Mouse (Mus musculus) T-cell, adult 2 months (primary cell): ENCODE measurements around the gene Trim12a.
A peak's percentile ranks its signal among the peaks of the same experiment; 100 is the strongest.
"Not testable (repeated sequence)": the region's sequence is repeated elsewhere in the genome, so short reads cannot be mapped to it uniquely, and the experiment has no call there.

Experiments used
- DNase-seq: peaks from one replicate; pipeline ENCODE4 v3.0.0; 2022; ENCODE audit warnings: low spot score

Gene Trim12a

DNA sequence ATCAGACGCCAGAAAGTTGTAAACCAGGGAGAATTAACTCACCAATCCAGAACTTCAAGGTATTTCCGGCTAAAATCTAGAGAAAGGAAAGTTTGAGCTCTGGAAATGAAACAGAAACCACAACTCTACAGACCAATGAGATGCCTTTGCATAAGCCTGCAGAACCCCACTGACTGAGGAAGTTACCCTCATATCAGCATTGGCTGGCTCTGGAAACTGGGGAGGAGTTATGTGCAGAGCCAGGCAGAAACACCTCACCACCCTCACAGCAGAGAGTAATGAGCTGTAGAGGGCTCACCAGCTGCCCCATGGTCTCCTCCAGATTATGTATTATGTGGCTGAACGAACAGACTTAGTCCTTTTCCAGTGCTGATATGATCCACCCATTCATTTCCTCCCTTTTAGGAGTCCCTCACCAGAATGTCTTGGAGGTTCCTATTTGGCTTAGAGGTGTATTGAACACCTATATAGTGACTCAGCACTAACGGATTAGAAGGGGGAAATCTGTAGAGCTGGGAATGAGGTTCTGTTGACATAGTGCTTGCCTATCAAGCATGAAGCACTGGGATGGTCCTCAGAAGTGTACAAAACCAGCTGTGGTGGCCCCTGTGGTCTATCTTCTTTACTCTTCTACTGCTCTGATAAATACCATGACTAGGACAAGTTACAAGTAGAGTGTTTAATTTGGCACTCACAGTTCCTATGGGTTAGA lies at the start of gene Trim12a:
Trim12a (minus strand) TSS at position 98 of the 712 bp plus-strand sequence.
- DNase-seq: not testable (repeated sequence)

DNA sequence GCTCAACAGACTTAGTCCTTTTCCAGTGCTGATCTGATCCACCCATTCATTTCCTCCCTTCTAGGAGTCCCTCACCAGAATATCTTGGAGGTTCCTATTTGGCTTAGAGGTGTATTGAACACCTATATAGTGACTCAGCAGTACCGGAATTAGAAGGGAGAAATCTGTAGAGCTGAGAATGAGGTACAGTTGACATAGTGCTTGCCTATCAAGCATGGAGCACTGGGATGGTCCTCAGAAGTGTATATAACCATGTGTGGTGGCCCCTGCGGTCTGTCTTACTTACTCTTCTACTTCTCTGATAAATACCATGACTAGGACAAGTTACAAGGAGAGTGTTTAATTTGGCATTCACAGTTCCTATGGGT lies 38.3 kb upstream of the Trim12a start:
- no peak for DNase-seq

DNA sequence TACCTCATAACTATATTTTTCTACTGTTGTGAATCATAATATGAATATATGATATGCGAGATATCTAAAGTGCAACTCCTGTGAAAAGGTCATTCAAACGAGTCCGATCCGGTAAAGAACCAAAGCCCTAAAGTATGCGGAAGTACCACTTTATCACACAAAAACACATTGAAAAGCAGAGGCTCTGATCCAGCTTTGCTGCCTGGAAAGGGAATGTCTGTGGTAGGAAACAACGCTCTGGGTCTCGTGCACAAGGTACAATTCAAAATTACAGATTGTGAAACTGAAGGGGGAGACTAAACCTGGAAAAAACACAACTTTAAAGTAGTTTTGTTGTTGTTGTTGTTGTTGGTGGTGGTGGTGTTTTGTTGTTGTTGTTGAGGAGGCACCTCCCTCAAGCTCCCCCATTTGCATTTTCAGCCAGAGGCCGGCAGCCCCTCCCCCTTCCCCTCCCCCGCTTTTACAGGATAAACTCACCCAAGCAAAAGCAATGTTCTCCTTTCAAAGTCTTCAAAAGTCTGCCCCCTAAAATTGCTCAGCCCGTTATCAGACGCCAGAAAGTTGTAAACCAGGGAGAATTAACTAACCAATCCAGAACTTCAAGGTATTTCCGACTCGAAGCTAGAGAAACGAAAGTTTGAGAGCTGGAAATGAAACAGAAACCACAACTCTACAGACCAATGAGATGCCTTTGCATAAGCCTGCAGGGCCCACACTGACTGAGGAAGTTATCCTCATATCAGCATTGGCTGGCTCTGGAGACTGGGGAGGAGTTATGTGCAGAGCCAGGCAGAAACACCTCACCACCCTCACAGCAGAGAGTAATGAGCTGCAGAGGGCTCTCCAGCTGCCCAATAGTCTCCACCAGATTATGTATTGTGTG lies 37.7 kb upstream of the Trim12a start, which contains the start of gene Trim12c:
Trim12c (minus strand) TSS at position 646 of the 883 bp plus-strand sequence.
- DNase-seq: peak; percentile 88

- DNase-seq: not testable (repeated sequence)
These were observed 32.8 kb upstream of the Trim12a start for GRCm38 (mm10) chr7:104348043-104348442.

GRCm38 (mm10) chr7:104340744-104341143 lies 25.5 kb upstream of the Trim12a start:
- not testable (repeated sequence) for DNase-seq

DNA sequence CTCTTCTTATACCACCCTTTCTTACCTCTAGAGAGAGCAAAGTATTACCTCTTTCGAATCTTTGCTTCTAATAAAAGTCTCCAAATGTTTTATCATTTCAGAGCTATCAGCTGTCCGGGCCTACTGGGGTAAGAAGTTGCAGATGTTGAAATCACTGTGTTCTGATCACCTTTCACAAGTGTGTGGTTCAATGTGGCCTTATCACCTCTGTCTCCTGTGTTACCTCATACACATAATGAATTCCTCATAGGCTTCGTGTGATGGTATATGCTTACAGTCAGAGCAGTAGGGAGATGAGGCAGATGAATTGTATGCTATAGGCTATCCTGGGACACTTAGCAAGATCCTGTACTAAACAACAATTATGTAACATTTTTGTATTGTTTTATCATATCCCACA lies 20.3 kb upstream of the Trim12a start:
- DNase-seq: not testable (repeated sequence)

DNA sequence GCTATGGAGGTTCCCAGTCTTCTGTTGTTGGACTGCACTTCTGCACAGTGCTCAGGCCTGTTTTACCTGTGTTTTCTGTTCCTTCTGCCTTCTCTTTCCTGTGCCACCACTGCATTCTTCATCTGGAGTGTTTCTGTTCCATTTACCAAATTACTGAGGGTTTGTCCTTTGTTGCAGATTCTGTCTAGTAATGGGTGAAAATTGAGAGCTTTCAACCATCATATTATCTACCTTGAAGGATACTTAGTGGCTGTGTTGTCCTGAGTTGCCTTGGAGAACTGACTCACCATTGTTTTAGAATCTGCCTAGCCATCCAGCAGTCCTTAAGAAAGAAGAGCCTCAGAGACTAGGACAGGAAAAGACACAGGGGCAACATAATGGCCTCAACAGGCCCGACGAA lies 13.9 kb upstream of the Trim12a start, which contains the start of gene Trim34b:
Trim34b (plus strand) TSS at position 301 of the 400 bp plus-strand sequence.
- DNase-seq: not testable (repeated sequence)

- DNase-seq: no peak
These were observed 6.8 kb upstream of the Trim12a start for GRCm38 (mm10) chr7:104322028-104322427.

- peak; percentile 41 for DNase-seq
These were observed 391 bp downstream of the Trim12a start for GRCm38 (mm10) chr7:104314796-104315353.

GRCm38 (mm10) chr7:104291638-104292400 lies 23.4 kb downstream of the Trim12a start:
- peak; percentile 61 for DNase-seq

DNA sequence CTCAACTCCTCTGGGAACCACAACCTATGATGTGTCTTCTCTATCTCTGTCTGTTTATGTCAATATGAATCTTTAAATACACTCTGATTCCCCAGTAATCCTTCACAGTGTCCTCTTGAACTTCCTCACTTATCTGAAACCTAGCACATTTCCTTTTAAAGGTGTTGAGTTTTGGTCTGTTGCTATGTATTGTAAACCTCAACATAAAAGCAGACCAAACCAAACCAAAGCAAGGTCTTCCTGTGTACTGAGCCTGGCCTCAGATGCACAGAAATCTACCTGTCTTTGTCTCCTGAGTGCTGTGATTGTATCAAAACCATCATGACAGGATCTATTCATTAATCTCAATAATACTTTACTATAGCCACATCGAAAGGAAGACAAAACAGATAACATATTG lies 24.6 kb downstream of the Trim12a start:
- DNase-seq: peak; percentile 32

- DNase-seq: peak; percentile 29
These were observed 27.5 kb downstream of the Trim12a start, which contains the start of gene Trim5 for GRCm38 (mm10) chr7:104287576-104288443. Gene Trim5, minus strand, starts transcription at chr7:104288094.

GRCm38 (mm10) chr7:104279361-104279760 lies 35.9 kb downstream of the Trim12a start:
- DNase-seq: not testable (repeated sequence)

GRCm38 (mm10) chr7:104265335-104265734 lies 49.9 kb downstream of the Trim12a start:
- DNase-seq: not testable (repeated sequence)

DNA sequence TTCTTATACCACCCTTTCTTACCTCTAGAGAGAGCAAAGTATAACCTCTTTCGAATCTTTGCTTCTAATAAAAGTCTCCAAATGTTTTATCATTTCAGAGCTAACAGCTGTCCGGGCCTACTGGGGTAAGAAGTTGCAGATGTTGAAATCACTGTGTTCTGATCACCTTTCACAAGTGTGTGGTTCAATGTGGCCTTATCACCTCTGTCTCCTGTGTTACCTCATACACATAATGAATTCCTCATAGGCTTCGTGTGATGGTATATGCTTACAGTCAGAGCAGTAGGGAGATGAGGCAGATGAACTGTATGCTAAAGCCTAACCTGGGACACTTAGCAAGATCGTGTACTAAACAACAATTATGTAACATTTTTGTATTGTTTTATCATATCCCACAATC lies 54.9 kb downstream of the Trim12a start:
- not testable (repeated sequence) for DNase-seq
